Mouse (Mus musculus): ENCODE measurements around the gene Tppp2. TPM values are rescaled to one million over a fixed set of nuclear protein-coding genes. Genes with fewer than 3 reads are reported as not detected.

The Tppp2 gene
- not detected for polyA plus RNA-seq (2014; fragmentation: Illumina TruSeq; extraction: RNeasy Lipid Tissue Mini Kit (QIAGEN cat#74804); ENCODE audit: low replicate concordance)

GRCm38 (mm10) chr14:51918125-51918524 is at the start of gene Tppp2:
Gene Tppp2, plus strand, starts transcription at chr14:51918425.

DNA sequence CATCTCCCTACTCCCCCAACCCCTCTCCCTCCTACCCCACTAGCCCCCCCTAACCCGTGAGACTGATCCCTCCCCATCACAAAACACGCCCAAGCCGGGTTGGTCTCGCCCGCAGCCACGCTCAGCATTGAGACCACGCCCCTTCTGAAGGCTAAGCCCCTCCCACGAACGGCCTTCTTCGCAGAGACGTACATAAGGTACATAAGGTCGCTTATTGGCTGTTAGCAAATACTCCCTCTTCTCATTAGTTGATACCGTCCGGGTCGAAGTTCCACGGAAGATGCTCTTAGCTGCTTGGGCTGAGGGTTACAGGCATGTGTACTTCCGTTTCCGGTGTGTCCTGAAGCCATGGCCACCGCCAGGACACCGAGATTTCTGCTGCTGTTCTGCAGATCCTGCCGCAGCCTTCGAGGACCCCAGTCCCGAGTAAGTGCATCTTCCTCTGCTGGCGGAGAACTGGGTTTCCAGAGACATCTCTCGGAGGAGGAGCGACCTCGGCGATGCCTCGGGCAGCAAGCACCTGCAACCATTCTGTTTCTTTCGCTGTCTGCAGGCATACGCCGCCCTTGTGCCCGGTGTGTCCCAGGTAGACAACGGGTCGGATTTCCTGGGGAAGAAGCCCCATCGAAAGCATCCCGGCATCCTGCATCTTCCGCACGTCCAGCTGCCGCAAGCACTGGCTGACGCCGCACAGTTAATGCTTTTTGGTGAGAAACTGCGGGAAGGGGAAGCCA is 33.5 kb upstream of the Tppp2 start, which contains the start of gene Mettl17:
Gene Mettl17, plus strand, starts transcription at position 245 of the 734 bp plus-strand sequence.

DNA sequence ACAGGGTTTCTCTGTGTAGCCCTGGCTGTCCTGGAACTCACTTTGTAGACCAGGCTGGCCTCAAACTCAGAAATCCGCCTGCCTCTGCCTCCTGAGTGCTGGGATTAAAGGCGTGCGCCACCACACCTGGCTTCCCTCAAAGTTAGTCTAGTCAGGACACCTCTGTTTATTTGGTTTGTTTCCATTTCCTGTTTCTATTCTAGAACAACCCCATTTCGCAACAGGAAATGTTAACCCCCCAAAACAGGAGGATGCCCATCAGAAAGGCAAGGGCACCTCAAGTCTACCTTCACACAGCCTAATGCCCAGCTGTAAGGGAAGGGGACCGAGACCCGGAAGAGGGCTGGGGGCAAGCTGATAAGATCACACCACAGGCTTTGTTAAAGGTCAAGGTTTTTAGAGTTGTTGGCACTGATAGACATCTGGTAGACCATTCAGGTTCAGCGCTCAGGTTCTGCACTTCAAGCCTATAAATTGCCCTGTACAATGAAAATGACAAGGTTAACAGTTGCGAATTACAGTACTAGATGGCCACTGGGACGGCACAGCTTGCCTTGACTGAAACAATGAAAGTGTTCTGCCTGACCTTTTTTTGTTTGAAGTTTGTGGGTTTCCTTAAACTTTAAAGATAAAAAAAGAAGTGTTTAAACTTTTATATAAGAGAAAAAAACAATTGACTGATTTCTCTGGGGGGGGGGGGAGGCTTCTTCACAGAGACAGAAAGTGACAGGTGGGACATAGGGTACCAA is 25.9 kb upstream of the Tppp2 start, which contains the start of gene Slc39a2:
Gene Slc39a2, plus strand, starts transcription at position 699 of the 749 bp plus-strand sequence.

DNA sequence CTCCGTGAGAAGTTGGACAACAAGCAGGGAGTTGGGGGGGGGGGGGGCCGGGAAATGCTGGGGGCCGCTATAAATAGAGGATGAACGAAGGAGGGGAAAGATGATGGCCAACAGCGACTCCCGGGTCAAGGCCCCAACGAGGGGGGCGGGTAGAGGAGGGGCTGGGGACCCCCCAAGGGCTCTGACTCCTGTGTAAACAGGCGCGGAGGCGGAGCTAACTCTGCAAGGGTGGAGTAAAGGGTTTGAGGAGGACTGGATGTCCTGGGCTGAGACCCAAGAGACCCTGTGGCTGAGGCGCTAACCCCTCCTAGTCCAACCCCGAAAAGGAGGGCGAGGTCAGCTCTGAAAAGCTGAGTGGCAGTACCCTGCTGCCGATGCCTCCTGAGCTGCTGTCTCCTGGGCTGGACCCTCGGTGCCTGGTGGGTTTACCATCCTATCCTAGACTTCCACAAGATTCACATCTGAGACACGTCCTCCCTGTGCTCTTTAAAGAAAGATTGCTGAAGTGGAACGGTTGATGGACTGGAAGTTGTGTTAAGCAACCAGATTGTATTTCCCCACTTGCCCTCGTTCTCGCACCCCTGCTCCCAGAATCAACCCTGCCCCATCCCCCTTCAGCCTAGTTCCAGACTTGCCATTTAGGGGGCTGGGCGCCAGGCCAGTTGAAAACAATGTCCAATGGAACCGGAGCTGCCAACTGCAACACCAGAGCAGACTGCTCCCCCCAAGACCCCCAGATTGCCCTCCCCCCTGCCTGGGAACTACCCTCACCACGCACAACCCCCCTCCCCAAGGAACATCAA is 4.1 kb upstream of the Tppp2 start, which contains the start of gene Ndrg2:
Gene Ndrg2, minus strand, starts transcription at position 199 of the 803 bp plus-strand sequence.

GRCm38 (mm10) chr14:51922571-51922865 is 4.3 kb downstream of the Tppp2 start, which contains the start of gene Rnase13:
Gene Rnase13, minus strand, starts transcription at chr14:51922773.

Other genes with a start within 250 kb of the Tppp2 start
- gene Gm17079, start 223.0 kb upstream of the Tppp2 start, polyA plus RNA-seq (2014; fragmentation: Illumina TruSeq; extraction: RNeasy Lipid Tissue Mini Kit (QIAGEN cat#74804); ENCODE audit: low replicate concordance): not detected
- gene Gm5800, start 201.2 kb upstream of the Tppp2 start, polyA plus RNA-seq (2014; fragmentation: Illumina TruSeq; extraction: RNeasy Lipid Tissue Mini Kit (QIAGEN cat#74804); ENCODE audit: low replicate concordance): not detected
- gene Ang4, start 144.8 kb upstream of the Tppp2 start, polyA plus RNA-seq (2014; fragmentation: Illumina TruSeq; extraction: RNeasy Lipid Tissue Mini Kit (QIAGEN cat#74804); ENCODE audit: low replicate concordance): 125 TPM
- gene AY358078, start 118.4 kb upstream of the Tppp2 start, polyA plus RNA-seq (2014; fragmentation: Illumina TruSeq; extraction: RNeasy Lipid Tissue Mini Kit (QIAGEN cat#74804); ENCODE audit: low replicate concordance): not detected
- gene Ear6, start 64.7 kb upstream of the Tppp2 start, polyA plus RNA-seq (2014; fragmentation: Illumina TruSeq; extraction: RNeasy Lipid Tissue Mini Kit (QIAGEN cat#74804); ENCODE audit: low replicate concordance): not detected
- gene Mettl17, start 33.6 kb upstream of the Tppp2 start, polyA plus RNA-seq (2014; fragmentation: Illumina TruSeq; extraction: RNeasy Lipid Tissue Mini Kit (QIAGEN cat#74804); ENCODE audit: low replicate concordance): 3.0 TPM
- 0.97 TPM for gene Slc39a2, start 25.5 kb upstream of the Tppp2 start, polyA plus RNA-seq (2014; fragmentation: Illumina TruSeq; extraction: RNeasy Lipid Tissue Mini Kit (QIAGEN cat#74804); ENCODE audit: low replicate concordance)
- 68.9 TPM for gene Ndrg2, start 4.3 kb upstream of the Tppp2 start, polyA plus RNA-seq (2014; fragmentation: Illumina TruSeq; extraction: RNeasy Lipid Tissue Mini Kit (QIAGEN cat#74804); ENCODE audit: low replicate concordance)
- not detected for gene Rnase13, start 4.3 kb downstream of the Tppp2 start, polyA plus RNA-seq (2014; fragmentation: Illumina TruSeq; extraction: RNeasy Lipid Tissue Mini Kit (QIAGEN cat#74804); ENCODE audit: low replicate concordance)
- gene Arhgef40, start 66.3 kb downstream of the Tppp2 start, polyA plus RNA-seq (2014; fragmentation: Illumina TruSeq; extraction: RNeasy Lipid Tissue Mini Kit (QIAGEN cat#74804); ENCODE audit: low replicate concordance): 2.4 TPM
- 7.1 TPM for gene Tmem253, start 97.2 kb downstream of the Tppp2 start, polyA plus RNA-seq (2014; fragmentation: Illumina TruSeq; extraction: RNeasy Lipid Tissue Mini Kit (QIAGEN cat#74804); ENCODE audit: low replicate concordance)
- gene Zfp219, start 102.3 kb downstream of the Tppp2 start, polyA plus RNA-seq (2014; fragmentation: Illumina TruSeq; extraction: RNeasy Lipid Tissue Mini Kit (QIAGEN cat#74804); ENCODE audit: low replicate concordance): 0.59 TPM
- gene Olfr221, start 124.0 kb downstream of the Tppp2 start, polyA plus RNA-seq (2014; fragmentation: Illumina TruSeq; extraction: RNeasy Lipid Tissue Mini Kit (QIAGEN cat#74804); ENCODE audit: low replicate concordance): not detected
- gene Hnrnpc, start 185.6 kb downstream of the Tppp2 start, polyA plus RNA-seq (2014; fragmentation: Illumina TruSeq; extraction: RNeasy Lipid Tissue Mini Kit (QIAGEN cat#74804); ENCODE audit: low replicate concordance): 274 TPM
- gene Rpgrip1, start 192.3 kb downstream of the Tppp2 start, polyA plus RNA-seq (2014; fragmentation: Illumina TruSeq; extraction: RNeasy Lipid Tissue Mini Kit (QIAGEN cat#74804); ENCODE audit: low replicate concordance): 2.0 TPM